Mouse (Mus musculus) heart, postnatal 4 days (tissue): Measurements from ENCODE around the gene Gm11007. TPM values are rescaled to one million over a fixed set of nuclear protein-coding genes. Genes with fewer than 3 reads are reported as not detected.
"Not testable (repeated sequence)": the region's sequence is repeated elsewhere in the genome, so short reads cannot be mapped to it uniquely, and the experiment has no call there.

Source experiments
- DNase-seq: peaks from one replicate; pipeline ENCODE4 v3.0.0; 2021
- total RNA-seq, 2 experiments: library from RNA; stranded (reverse); gene quantifications; 2 replicates each; pipeline ENCODE4 v1.2.3; 2021

Gene Gm11007
- not detected for total RNA-seq

DNA sequence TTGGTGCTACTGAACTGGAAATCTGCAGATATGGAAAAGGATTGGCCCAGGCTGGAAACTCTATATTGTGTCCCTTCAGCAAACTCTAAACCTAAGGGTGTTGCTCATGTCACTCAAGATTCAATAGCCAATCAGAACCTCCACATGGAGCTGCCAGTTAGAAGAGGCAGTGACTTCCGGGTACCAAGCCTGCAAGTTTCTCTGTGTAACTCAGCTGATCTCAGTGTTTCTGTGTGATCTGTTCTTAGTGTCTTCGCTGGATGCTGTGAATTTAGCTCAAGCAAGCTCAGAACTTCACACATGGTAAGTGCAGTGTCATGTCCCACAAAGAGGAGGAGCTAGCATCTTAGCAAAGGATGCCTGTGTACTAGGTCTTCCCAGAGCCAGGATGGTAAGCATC lies at the start of gene Gm11007:
Gene Gm11007, plus strand, starts transcription at position 301 of the 400 bp plus-strand sequence.
- DNase-seq = not testable (repeated sequence)

Other genes with a start within 250 kb of the Gm11007 start
- 1 to 10 TPM; 3.4 to 3.9 TPM for gene Gm4724, start 208.2 kb upstream of the Gm11007 start, total RNA-seq
- gene Zfp965, start 174.0 kb upstream of the Gm11007 start, total RNA-seq = 1 to 10 TPM; 3.0 to 4.0 TPM
- gene Zfp969, start 59.7 kb downstream of the Gm11007 start, total RNA-seq = 10 to 100 TPM; 11.3 to 12.4 TPM
- not detected for gene Gm2007, start 97.6 kb downstream of the Gm11007 start, total RNA-seq
- gene Gm14288, start 157.1 kb downstream of the Gm11007 start, total RNA-seq = 1 to 10 TPM in 1 of 2 experiments, under 1 TPM in 1; 0.27 to 6.9 TPM
- gene Gm6710, start 225.2 kb downstream of the Gm11007 start, total RNA-seq = 10 to 100 TPM; 22.4 to 23.6 TPM